Mouse (Mus musculus) ovary, postnatal 14 days (tissue): ENCODE data around the gene Ublcp1.

ENCODE experiments used
- DNase-seq: peaks from one replicate; pipeline ENCODE4 v3.0.0; 2022; ENCODE audit warnings: low spot score

Gene Ublcp1

GRCm38 (mm10) chr11:44422337-44423111 is 47.8 kb downstream of the Ublcp1 start:
- no peak for DNase-seq

GRCm38 (mm10) chr11:44417403-44417802 is 52.9 kb downstream of the Ublcp1 start:
- DNase-seq, result no peak

DNA sequence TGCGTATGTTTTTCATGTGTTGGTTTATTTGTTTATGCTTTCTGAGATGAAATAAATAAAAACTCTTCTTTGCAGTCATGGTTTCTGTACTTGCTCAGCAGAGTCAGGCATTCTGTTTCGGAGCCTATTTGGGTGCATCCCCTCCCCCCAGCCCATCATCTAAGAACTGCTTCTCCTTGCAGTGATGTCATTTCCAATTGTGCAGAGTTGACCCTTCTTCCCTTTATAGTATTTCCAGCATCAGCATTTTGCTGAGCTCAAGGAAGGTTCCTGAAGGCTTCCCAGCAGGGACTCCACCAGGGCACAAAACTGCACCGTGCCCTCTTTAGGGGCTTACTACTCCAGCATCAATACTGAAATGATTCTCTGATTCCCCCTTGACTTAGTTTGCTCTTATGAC is 55.7 kb downstream of the Ublcp1 start:
- DNase-seq, result no peak

DNA sequence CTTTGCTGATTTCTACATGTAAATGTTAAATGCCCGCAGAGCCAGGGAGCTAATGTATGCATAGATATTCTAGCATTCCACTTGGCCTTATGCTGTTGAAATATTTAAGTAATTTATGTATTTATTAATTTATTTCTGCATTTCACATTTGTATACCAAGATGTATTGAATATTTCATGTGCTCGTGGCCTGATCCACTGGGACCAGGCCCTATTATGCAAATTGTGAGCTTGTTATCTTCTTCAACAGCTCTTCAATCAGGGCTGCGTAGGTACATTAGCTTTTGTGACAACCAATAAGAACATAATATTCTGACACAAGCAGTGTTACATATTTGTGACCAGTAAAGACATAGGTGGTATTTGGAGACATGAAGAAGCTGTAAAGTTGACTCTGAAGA is 56.9 kb downstream of the Ublcp1 start:
- no peak for DNase-seq

GRCm38 (mm10) chr11:44412276-44412675 is 58.0 kb downstream of the Ublcp1 start:
- DNase-seq, result no peak

DNA sequence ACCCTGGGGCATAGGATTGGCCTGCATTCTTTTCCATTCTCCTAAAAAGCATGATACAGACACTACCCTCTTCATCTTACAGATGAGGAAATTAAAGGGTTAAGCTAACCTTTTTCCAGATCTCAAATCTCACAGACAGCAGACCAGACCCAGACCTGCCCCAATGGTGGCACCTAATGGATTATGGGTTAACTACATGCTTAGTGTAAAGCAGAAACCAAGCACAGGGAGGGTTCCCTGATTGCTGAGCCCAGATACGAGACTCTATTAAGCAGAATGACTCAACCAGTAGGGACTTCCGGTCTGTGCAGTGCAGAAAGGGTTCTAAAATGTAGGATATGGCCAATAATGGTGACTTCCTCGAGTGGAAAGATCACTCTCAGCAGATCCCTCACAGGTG is 59.9 kb downstream of the Ublcp1 start:
- DNase-seq, result no peak

GRCm38 (mm10) chr11:44408626-44409025 is 61.7 kb downstream of the Ublcp1 start:
- no peak for DNase-seq

GRCm38 (mm10) chr11:44406457-44406856 is 63.8 kb downstream of the Ublcp1 start:
- no peak for DNase-seq

DNA sequence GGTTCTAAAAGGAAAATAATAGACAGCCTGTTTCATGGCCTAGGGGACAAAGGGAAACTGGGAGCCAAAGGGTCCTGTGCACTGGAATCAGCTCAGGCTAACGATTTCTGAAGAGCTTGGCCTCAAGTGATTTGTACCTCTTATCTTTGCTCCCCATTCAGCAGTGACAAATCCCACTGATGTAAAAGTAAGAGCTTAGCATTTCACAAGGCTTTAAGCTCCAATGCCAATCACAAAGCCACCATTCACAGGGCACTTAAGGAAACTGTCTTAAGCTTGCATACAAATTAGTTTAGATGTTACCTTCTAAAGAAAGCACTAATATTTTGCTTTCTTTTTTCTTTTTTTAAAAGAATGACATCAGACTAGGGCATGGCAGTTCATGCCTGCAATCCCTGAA is 64.3 kb downstream of the Ublcp1 start:
- no peak for DNase-seq

GRCm38 (mm10) chr11:44405113-44405512 is 65.2 kb downstream of the Ublcp1 start:
- no peak for DNase-seq
